Mouse (Mus musculus): Measurements from ENCODE around the gene Tmem141. TPM values are rescaled to one million over a fixed set of nuclear protein-coding genes. Genes with fewer than 3 reads are reported as not detected.

The Tmem141 gene
- polyA plus RNA-seq, 1 experiment from 2014 or later, result 20.7 TPM

DNA sequence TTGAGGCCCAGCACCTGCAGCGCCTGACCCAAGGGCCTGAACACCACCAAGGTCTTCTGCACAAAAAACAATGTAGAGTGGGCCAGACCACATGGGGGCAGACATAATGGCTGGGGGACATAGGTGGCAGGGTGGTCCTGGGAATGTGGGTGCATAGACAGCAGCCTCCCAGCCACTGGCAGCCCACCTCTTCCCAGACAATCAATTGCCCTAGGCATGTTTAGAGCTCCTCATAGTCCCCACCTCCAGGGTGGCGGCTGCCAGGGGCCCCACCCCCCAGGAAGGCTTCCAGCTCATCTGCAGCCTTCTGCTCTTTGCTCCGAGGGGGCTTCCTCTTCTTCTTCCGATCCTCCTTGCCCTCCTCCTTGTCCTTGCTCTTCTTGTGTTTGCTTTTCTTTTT, 38.2 kb downstream of the Tmem141 start:
- H3K4me3 ChIP-seq (ENCODE audit: low read depth, low read length), result no peak overlapping the region
- no peak overlapping the region for H3K4me2 ChIP-seq (ENCODE audit: low read depth, severe bottlenecking)
- WGBS, result 68% methylated on average over 4 of the region's 4 CpGs
- ATAC-seq (ENCODE audit: insufficient number of reproducible peaks, low FRiP score, low TSS enrichment, low read depth), result no peak
- H3K9ac ChIP-seq (ENCODE audit: low read length), result no peak overlapping the region
- no peak overlapping the region for H3K27ac ChIP-seq (replicated peaks; ENCODE audit: low read depth, low read length)
- peaks cover 23% of the 10 kb centered on the region for H3K27me3 ChIP-seq (ENCODE audit: control insufficient read depth, insufficient read depth, low read length)
- H3K9me3 ChIP-seq (ENCODE audit: control insufficient read depth, low read length), result no peaks in the 10 kb centered on the region
- no peak for DNase-seq (ENCODE audit: low spot score)
- peaks cover 13% of the 10 kb centered on the region for H3K36me3 ChIP-seq (ENCODE audit: control insufficient read depth, insufficient read depth, low read length)
- peaks cover 13% of the 10 kb centered on the region for H3K4me1 ChIP-seq (ENCODE audit: control insufficient read depth, insufficient read depth, low read length)

DNA sequence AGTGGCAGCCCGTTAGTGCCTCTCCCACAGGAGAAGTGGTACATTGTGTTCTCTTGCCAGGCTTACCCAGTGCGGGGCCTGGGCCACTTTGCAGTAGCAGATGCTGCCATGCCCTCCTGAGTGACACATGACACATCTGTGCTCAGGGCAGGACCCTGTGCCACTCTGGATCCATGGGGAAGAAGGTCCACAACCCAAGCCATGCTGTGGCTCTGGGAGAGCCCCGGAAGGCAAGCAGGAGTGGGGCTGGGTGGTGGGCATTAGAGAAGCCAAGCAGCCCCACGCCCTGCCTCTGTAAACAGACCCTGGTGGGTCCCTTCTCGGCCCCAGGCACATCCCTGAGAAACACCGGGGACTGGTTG, 38.7 kb downstream of the Tmem141 start:
- peak; percentile 20 for DNase-seq (ENCODE audit: low spot score)
- Histone ChIP-seq H3K4me3 (ENCODE audit: low read depth, low read length) (no peak overlapping the region), H3K4me2 (ENCODE audit: low read depth, severe bottlenecking) (no peak overlapping the region), H3K27ac (replicated peaks; ENCODE audit: low read depth, low read length) (no peak overlapping the region), H3K4me1 (ENCODE audit: control insufficient read depth, insufficient read depth, low read length) (peaks cover 13% of the 10 kb centered on the region), H3K27me3 (ENCODE audit: control insufficient read depth, insufficient read depth, low read length) (peaks cover 28% of the 10 kb centered on the region), H3K9me3 (ENCODE audit: control insufficient read depth, low read length) (no peaks in the 10 kb centered on the region), H3K9ac (ENCODE audit: low read length) (no peak overlapping the region), H3K36me3 (ENCODE audit: control insufficient read depth, insufficient read depth, low read length) (peaks cover 13% of the 10 kb centered on the region)
- 95% methylated on average over 6 of the region's 6 CpGs for WGBS
- no peak for ATAC-seq (ENCODE audit: insufficient number of reproducible peaks, low FRiP score, low TSS enrichment, low read depth)

DNA sequence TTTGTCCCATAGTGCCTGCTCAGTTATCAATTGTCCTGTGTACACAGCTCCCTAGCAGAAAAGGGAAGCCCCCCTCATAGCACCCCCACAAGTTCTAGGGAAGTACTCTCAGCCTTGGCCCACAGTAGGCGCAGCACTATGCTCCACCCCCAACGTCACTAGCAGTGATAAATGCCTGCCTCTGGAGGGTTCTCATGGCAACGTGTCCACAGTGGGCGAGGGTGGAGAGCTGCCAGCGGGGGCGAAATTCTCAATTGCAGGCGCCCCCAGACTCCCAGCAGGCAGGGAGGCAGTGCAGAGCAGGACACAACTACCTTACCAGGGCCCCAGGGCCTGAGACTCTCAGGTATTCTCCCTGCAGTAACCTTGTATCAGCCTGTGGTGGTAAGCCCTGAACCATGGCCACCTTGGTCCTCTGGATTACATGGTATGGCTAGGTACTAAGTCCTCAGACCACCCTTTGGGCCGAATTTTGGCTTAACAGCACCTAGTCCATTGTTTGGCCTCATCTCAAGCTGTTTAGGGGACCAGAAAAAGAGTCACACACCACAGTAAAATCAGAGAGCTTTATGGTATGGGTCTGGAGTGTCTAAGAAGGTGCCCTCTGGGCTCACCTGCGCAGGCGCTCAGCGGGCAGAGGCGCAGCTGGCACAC, 39.2 kb downstream of the Tmem141 start:
- Histone ChIP-seq H3K4me2 (ENCODE audit: low read depth, severe bottlenecking) (no peak overlapping the region), H3K27me3 (ENCODE audit: control insufficient read depth, insufficient read depth, low read length) (peaks cover 33% of the 10 kb centered on the region), H3K27ac (replicated peaks; ENCODE audit: low read depth, low read length) (no peak overlapping the region), H3K4me3 (ENCODE audit: low read depth, low read length) (no peak overlapping the region), H3K9me3 (ENCODE audit: control insufficient read depth, low read length) (no peaks in the 10 kb centered on the region), H3K36me3 (ENCODE audit: control insufficient read depth, insufficient read depth, low read length) (peaks cover 13% of the 10 kb centered on the region; the same call in 1 of the 2 replicates), H3K4me1 (ENCODE audit: control insufficient read depth, insufficient read depth, low read length) (peaks cover 19% of the 10 kb centered on the region), H3K9ac (ENCODE audit: low read length) (no peak overlapping the region)
- peak; percentile 28 for DNase-seq (ENCODE audit: low spot score)
- WGBS, result 54% methylated on average over 12 of the region's 12 CpGs
- ATAC-seq (ENCODE audit: insufficient number of reproducible peaks, low FRiP score, low TSS enrichment, low read depth), result no peak

DNA sequence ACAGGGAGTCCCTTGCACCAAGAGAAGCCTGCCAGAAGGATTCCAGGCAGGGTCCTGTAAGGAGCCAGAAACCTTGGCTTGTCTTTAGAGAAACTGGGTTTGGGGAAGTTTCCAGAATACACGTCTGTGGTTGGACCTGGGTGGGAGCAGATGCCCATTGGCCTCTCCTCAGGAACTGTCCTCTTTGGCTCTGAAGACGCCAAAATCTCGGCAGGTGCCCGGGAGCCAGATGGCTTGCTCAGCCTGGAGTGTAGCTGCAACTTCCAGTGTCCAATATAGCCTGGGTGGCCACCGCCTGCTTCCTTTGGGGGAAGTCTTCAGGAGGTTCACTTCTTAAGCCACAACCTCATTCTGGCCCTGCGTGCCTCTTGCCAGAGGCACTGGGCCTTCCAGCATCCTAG, 39.9 kb downstream of the Tmem141 start:
- Histone ChIP-seq H3K4me3 (ENCODE audit: low read depth, low read length) (no peak overlapping the region), H3K9ac (ENCODE audit: low read length) (no peak overlapping the region), H3K4me2 (ENCODE audit: low read depth, severe bottlenecking) (no peak overlapping the region), H3K27me3 (ENCODE audit: control insufficient read depth, insufficient read depth, low read length) (peaks cover 40% of the 10 kb centered on the region), H3K27ac (replicated peaks; ENCODE audit: low read depth, low read length) (no peak overlapping the region), H3K36me3 (ENCODE audit: control insufficient read depth, insufficient read depth, low read length) (peaks cover 10% of the 10 kb centered on the region; the same call in 1 of the 2 replicates), H3K4me1 (ENCODE audit: control insufficient read depth, insufficient read depth, low read length) (peaks cover 25% of the 10 kb centered on the region), H3K9me3 (ENCODE audit: control insufficient read depth, low read length) (no peaks in the 10 kb centered on the region)
- ATAC-seq (ENCODE audit: insufficient number of reproducible peaks, low FRiP score, low TSS enrichment, low read depth) (no peak), DNase-seq (ENCODE audit: low spot score) (peak; percentile 29)
- 30% methylated on average over 6 of the region's 6 CpGs for WGBS

DNA sequence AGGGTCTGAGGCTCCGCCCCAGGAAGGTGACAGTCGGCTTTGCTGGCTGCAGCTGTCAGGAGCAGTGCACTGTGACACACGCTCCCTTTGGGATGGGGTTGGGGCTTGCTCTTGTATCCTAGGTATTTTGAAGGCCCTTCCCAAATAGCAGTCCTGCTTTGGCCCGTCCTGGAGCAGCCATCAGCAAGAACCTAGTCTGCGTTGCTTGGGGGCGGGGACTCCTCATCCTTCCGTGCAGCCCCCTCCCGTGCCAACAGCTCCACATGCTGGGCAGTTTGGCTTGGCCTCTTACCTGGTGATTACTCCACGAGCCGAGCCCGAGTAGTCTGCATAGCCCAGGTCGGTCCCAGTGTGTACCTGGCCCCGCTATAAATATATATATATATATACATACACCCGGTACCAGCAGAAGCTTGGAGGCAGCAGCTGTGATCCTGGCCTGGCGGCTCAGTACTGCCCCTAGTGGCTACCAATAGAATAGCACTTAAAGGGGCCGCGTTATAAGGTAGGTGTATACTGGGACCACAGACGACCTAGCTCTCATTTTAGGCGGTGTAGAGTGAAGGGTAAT, 40.4 kb downstream of the Tmem141 start, which contains the start of gene Ajm1:
TSS of gene Ajm1 (minus strand) at position 464 of the 571 bp plus-strand sequence.
- ATAC-seq (ENCODE audit: insufficient number of reproducible peaks, low FRiP score, low TSS enrichment, low read depth) (peak; percentile 65), DNase-seq (ENCODE audit: low spot score) (peak; percentile 80)
- 8% methylated on average over 19 of the region's 19 CpGs for WGBS
- H3K9ac ChIP-seq (ENCODE audit: low read length), result no peak within 1 kb of the TSS
- no peaks in the 10 kb centered on the region for H3K9me3 ChIP-seq (ENCODE audit: control insufficient read depth, low read length)
- peaks cover 10% of the 10 kb centered on the region; the same call in 1 of the 2 replicates for H3K36me3 ChIP-seq (ENCODE audit: control insufficient read depth, insufficient read depth, low read length)
- peaks cover 45% of the 10 kb centered on the region for H3K27me3 ChIP-seq (ENCODE audit: control insufficient read depth, insufficient read depth, low read length)
- peak within 1 kb of the TSS; percentile 37; the same call in 1 of the 2 replicates for H3K4me2 ChIP-seq (ENCODE audit: low read depth, severe bottlenecking)
- H3K4me1 ChIP-seq (ENCODE audit: control insufficient read depth, insufficient read depth, low read length), result peaks cover 26% of the 10 kb centered on the region
- H3K4me3 ChIP-seq (ENCODE audit: low read depth, low read length), result no peak within 1 kb of the TSS
- no peak within 1 kb of the TSS for H3K27ac ChIP-seq (replicated peaks; ENCODE audit: low read depth, low read length)

DNA sequence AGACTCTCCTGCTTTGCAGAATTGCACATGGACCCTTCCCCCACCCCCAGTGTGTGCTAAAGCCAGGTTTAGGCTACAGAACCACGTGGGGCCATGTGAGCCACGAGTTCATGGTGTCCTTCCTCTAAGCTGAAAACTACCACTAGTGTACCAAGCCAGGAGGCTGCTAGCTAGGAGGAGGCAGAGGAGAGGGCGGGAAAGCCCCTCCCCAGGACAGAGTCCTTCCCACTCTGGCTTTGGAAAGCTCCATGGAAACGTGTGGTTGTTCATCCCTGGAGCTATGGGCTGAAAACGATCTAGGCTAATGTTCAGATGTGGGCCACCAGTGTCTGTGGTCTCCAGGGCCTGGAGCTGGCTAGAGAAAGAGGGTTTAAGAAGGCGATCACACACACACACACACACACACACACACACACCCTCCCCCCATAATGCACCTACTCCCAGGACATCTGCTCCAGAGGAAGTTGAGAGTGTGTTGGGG, 41.1 kb downstream of the Tmem141 start:
- peaks cover 28% of the 10 kb centered on the region for H3K4me1 ChIP-seq (ENCODE audit: control insufficient read depth, insufficient read depth, low read length)
- no peak overlapping the region for H3K4me3 ChIP-seq (ENCODE audit: low read depth, low read length)
- DNase-seq (ENCODE audit: low spot score) (no peak), ATAC-seq (ENCODE audit: insufficient number of reproducible peaks, low FRiP score, low TSS enrichment, low read depth) (no peak)
- no peaks in the 10 kb centered on the region for H3K9me3 ChIP-seq (ENCODE audit: control insufficient read depth, low read length)
- no peak overlapping the region for H3K27ac ChIP-seq (replicated peaks; ENCODE audit: low read depth, low read length)
- no peak overlapping the region for H3K9ac ChIP-seq (ENCODE audit: low read length)
- 49% methylated on average over 6 of the region's 6 CpGs for WGBS
- peaks cover 10% of the 10 kb centered on the region; the same call in 1 of the 2 replicates for H3K36me3 ChIP-seq (ENCODE audit: control insufficient read depth, insufficient read depth, low read length)
- H3K4me2 ChIP-seq (ENCODE audit: low read depth, severe bottlenecking), result no peak overlapping the region
- H3K27me3 ChIP-seq (ENCODE audit: control insufficient read depth, insufficient read depth, low read length), result peaks cover 49% of the 10 kb centered on the region

DNA sequence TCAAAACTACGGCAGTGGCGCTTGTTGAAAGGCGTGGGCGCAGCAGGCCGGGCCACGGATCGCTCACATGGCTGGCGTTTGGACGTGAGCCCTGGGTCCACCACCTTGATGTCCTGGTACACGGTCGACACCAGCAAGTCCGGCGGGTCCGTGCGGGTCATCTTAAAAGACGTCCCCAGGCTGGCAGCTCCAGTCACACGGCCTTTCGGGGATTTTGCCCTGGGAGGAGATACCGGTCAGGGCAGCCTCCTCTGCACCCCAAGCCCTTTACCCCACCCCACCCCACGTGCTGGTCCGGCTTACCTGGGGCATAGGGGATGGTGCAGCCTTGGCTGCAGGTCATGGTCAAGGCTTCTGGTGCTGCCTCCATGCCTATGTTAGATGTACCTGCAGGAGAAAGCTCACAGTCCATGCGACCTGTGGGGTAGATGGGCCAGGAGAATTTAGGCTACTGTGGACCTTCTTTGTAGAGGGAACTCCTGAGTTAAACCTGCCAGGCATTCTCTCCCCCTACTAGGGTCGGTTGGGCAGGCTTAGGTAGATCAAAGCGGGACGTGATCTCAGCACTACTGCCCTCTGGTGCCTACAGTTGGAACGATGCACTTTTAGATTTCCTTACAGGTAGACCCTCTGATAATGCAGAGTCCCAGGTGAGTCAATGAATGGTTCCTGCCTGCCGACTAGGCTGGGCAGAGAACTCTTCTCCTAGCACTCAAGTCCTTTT, 41.9 kb downstream of the Tmem141 start:
- DNase-seq (ENCODE audit: low spot score), result peak; percentile 72
- Histone ChIP-seq H3K9me3 (ENCODE audit: control insufficient read depth, low read length) (no peaks in the 10 kb centered on the region), H3K4me3 (ENCODE audit: low read depth, low read length) (no peak overlapping the region), H3K4me2 (ENCODE audit: low read depth, severe bottlenecking) (peak overlapping the region; percentile 22; the same call in 1 of the 2 replicates), H3K27me3 (ENCODE audit: control insufficient read depth, insufficient read depth, low read length) (peaks cover 49% of the 10 kb centered on the region), H3K27ac (replicated peaks; ENCODE audit: low read depth, low read length) (no peak overlapping the region), H3K36me3 (ENCODE audit: control insufficient read depth, insufficient read depth, low read length) (peaks cover 6% of the 10 kb centered on the region; the same call in 1 of the 2 replicates), H3K4me1 (ENCODE audit: control insufficient read depth, insufficient read depth, low read length) (peaks cover 32% of the 10 kb centered on the region), H3K9ac (ENCODE audit: low read length) (0 out of 2 replicates have a peak overlapping the region, but pooled peaks have one; percentile 13)
- ATAC-seq (ENCODE audit: insufficient number of reproducible peaks, low FRiP score, low TSS enrichment, low read depth), result no peak
- 7% methylated on average over 27 of the region's 27 CpGs for WGBS

Measured in limb, embryonic 11.5 days (tissue).